Comparison of ENCODE assay signal across 9 mouse cellular contexts in the genomic region with DNA sequence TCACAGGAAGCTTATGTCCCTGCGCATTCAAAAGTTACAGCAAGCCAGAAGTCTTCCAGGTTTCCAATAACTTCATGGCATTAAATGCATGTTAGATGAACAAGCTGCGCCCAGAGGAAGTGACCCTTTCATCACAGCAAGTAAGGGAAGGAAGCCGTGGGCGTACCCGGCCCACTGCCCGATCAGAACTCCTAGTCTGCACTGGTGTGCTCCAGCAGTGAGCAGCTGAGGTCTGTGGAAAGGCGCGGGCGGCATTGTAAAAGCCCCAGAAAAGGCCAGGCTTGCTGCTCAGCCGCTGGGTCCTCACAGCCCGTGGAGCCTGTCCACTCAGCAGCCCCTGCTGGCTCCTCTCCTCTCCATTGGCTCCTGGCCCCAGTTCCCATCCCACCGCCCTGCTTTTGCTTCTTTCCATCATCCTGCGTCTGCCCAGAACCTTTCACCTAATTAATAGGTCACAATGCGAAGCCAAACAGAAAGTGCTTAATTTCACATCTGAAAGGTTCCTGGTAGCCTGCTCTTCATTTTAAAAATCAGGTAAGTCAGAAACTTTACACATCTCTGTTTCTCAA. TPM values are rescaled to one million over a fixed set of nuclear protein-coding genes. Genes with fewer than 3 reads are reported as not detected.
DNase-seq lines count a peak whose midpoint lies in the region; ATAC-seq lines count a peak whose summit lies in the region.
"Had no signal": no experiment of that assay in that cellular context is flagged by ENCODE, and none has a peak within 500 bp of the region (broad histone marks: within the 10 kb centered on the region; RNA-seq: fewer than 3 reads in every experiment).

No protein-coding gene starts in this region.

- no peak overlapping the region for H3K9ac ChIP-seq in forebrain, embryonic 13.5 days
- no peak overlapping the region for H3K9ac ChIP-seq in lung, embryonic 15.5 days
- no peak overlapping the region for H3K9ac ChIP-seq in stomach, embryonic 15.5 days
- H3K9ac ChIP-seq: limb, embryonic 12.5 days had no signal

- H3K36me3 ChIP-seq in forebrain, embryonic 10.5 days (replicated peaks), result no peaks in the 10 kb centered on the region
- H3K36me3 ChIP-seq in forebrain, embryonic 13.5 days (ENCODE audit: poor library complexity, severe bottlenecking), result 0 out of 2 replicates have a peak, but pooled peaks cover 3% of the 10 kb centered on the region
- no peaks in the 10 kb centered on the region for H3K36me3 ChIP-seq in lung, embryonic 15.5 days
- H3K36me3 ChIP-seq in stomach, embryonic 15.5 days, result no peaks in the 10 kb centered on the region
- H3K36me3 ChIP-seq: limb, embryonic 12.5 days had no signal

- DNase-seq in forebrain, embryonic 10.5 days (ENCODE audit: extremely low spot score, low spot score), result no peak
- DNase-seq in lung, adult 18-20 months, result no peak
- peak; percentile 31 for DNase-seq in heart, postnatal 25 days (ENCODE audit: low spot score)
- DNase-seq in B cell, adult 2 months, result no peak
- no peak for DNase-seq in right cerebral cortex, postnatal 14 days

- ATAC-seq in forebrain, embryonic 13.5 days, result no peak
- no peak; the same call in 1 of the 2 replicates for ATAC-seq in lung, embryonic 15.5 days (ENCODE audit: borderline replicate concordance, extremely low read depth, low FRiP score, low TSS enrichment)
- no peak for ATAC-seq in stomach, embryonic 15.5 days (ENCODE audit: insufficient read depth, low FRiP score, low read depth)

- intact Hi-C loops in heart, postnatal 25 days (cut with DNase I), result no loop called here

- H3K4me3 ChIP-seq in forebrain, embryonic 10.5 days, result no peak overlapping the region
- H3K4me3 ChIP-seq in forebrain, embryonic 13.5 days, result no peak overlapping the region
- no peak overlapping the region for H3K4me3 ChIP-seq in lung, embryonic 15.5 days
- H3K4me3 ChIP-seq in stomach, embryonic 15.5 days (replicated peaks), result no peak overlapping the region
- H3K4me3 ChIP-seq: limb, embryonic 12.5 days had no signal

- H3K4me1 ChIP-seq in forebrain, embryonic 10.5 days, result peaks cover 4% of the 10 kb centered on the region; the same call in 1 of the 2 replicates
- H3K4me1 ChIP-seq in forebrain, embryonic 13.5 days, result no peaks in the 10 kb centered on the region
- no peaks in the 10 kb centered on the region for H3K4me1 ChIP-seq in lung, embryonic 15.5 days
- H3K4me1 ChIP-seq in stomach, embryonic 15.5 days, result 0 out of 2 replicates have a peak, but pooled peaks cover 5% of the 10 kb centered on the region

- 0 out of 2 replicates have a peak overlapping the region, but pooled peaks have one; percentile 35 for H3K27ac ChIP-seq in forebrain, embryonic 10.5 days
- no peak overlapping the region for H3K27ac ChIP-seq in forebrain, embryonic 13.5 days
- peak overlapping the region; percentile 60; the same call in 1 of the 2 replicates for H3K27ac ChIP-seq in lung, embryonic 15.5 days
- no peak overlapping the region for H3K27ac ChIP-seq in stomach, embryonic 15.5 days
- H3K27ac ChIP-seq: limb, embryonic 12.5 days had no signal

- WGBS in forebrain, embryonic 10.5 days, result 77% methylated on average over 14 of the region's 14 CpGs
- WGBS in forebrain, embryonic 13.5 days, result 76% methylated on average over 13 of the region's 14 CpGs
- WGBS in lung, embryonic 15.5 days, result 50% methylated on average over 14 of the region's 14 CpGs
- 74% methylated on average over 14 of the region's 14 CpGs for WGBS in stomach, embryonic 15.5 days

- no peaks in the 10 kb centered on the region for H3K27me3 ChIP-seq in forebrain, embryonic 10.5 days (ENCODE audit: poor library complexity, severe bottlenecking)
- H3K27me3 ChIP-seq in forebrain, embryonic 13.5 days, result no peaks in the 10 kb centered on the region
- no peaks in the 10 kb centered on the region for H3K27me3 ChIP-seq in lung, embryonic 15.5 days
- H3K27me3 ChIP-seq in stomach, embryonic 15.5 days (replicated peaks), result no peaks in the 10 kb centered on the region
- H3K27me3 ChIP-seq: limb, embryonic 12.5 days had no signal

- no peak overlapping the region for H3K4me2 ChIP-seq in forebrain, embryonic 13.5 days
- peak overlapping the region; percentile 34; the same call in 1 of the 2 replicates for H3K4me2 ChIP-seq in lung, embryonic 15.5 days
- H3K4me2 ChIP-seq in stomach, embryonic 15.5 days, result 0 out of 2 replicates have a peak overlapping the region, but pooled peaks have one; percentile 16
- H3K4me2 ChIP-seq: limb, embryonic 12.5 days had no signal

- H3K9me3 ChIP-seq in forebrain, embryonic 10.5 days, result no peaks in the 10 kb centered on the region
- H3K9me3 ChIP-seq in forebrain, embryonic 13.5 days (replicated peaks), result no peaks in the 10 kb centered on the region
- no peaks in the 10 kb centered on the region for H3K9me3 ChIP-seq in lung, embryonic 15.5 days
- H3K9me3 ChIP-seq in stomach, embryonic 15.5 days, result no peaks in the 10 kb centered on the region
- H3K9me3 ChIP-seq: limb, embryonic 12.5 days had no signal

RNA-seq across cellular contexts. Expression of gene Stat1, which starts 47.5 kb away (rescaled TPM):
- 11.9 and 12.3 TPM in 2 replicates for polyA plus RNA-seq in forebrain, embryonic 10.5 days (2016; fragmentation: Nextera tagmentation; extraction: Ambion mirVana)
- 12.3 and 14.0 TPM in 2 replicates for polyA plus RNA-seq in forebrain, embryonic 13.5 days (2015; fragmentation: Nextera tagmentation; extraction: Ambion mirVana)
- polyA plus RNA-seq in lung, embryonic 15.5 days (2015; fragmentation: Nextera tagmentation; extraction: Ambion mirVana), result 22.6 and 31.1 TPM in 2 replicates
- 10 to 100 TPM; 24.7 to 26.8 TPM for total RNA-seq in heart, postnatal 25 days (2021)
- 24.9 and 25.1 TPM in 2 replicates for polyA plus RNA-seq in stomach, embryonic 15.5 days (2015; fragmentation: Nextera tagmentation; extraction: Ambion mirVana)

Comparison
In these comparisons a context has a peak if more than half of its experiments do, and no peak if none do; other contexts are left out.
1. H3K27ac ChIP-seq: peak in forebrain, embryonic 10.5 days (single experiment) and lung, embryonic 15.5 days (single experiment); none in forebrain, embryonic 13.5 days (single experiment) and stomach, embryonic 15.5 days (single experiment).